Mouse (Mus musculus): Measurements from ENCODE around the gene Pde4d. TPM values are rescaled to one million over a fixed set of nuclear protein-coding genes. Genes with fewer than 3 reads are reported as not detected.

The Pde4d gene
- polyA plus RNA-seq, 1 experiment from 2014 or later = 13.0 TPM

GRCm38 (mm10) chr13:108524548-108524947, 74.8 kb downstream of the Pde4d start:
- Histone ChIP-seq H3K4me3 (ENCODE audit: low read depth, low read length) (no peak overlapping the region), H3K36me3 (ENCODE audit: control insufficient read depth, insufficient read depth, low read length) (no peaks in the 10 kb centered on the region), H3K9me3 (ENCODE audit: control insufficient read depth, low read length) (no peaks in the 10 kb centered on the region), H3K4me2 (replicated peaks; ENCODE audit: low read depth) (no peak overlapping the region), H3K9ac (ENCODE audit: low read length) (no peak overlapping the region), H3K27me3 (ENCODE audit: control insufficient read depth, insufficient read depth, low read length) (no peaks in the 10 kb centered on the region), H3K27ac (replicated peaks) (no peak overlapping the region), H3K4me1 (replicated peaks; ENCODE audit: control insufficient read depth, insufficient read depth) (no peaks in the 10 kb centered on the region)
- no peak for DNase-seq (ENCODE audit: low spot score)
- TF ChIP-seq EP300 (optimal IDR thresholded peaks at IDR 0.05) (no peak), CTCF (IDR thresholded peaks at IDR 0.05; ENCODE audit: low read depth) (no peak)
- WGBS = 78% methylated on average over 4 of the region's 4 CpGs
- no peak for ATAC-seq (ENCODE audit: low FRiP score, low TSS enrichment)

GRCm38 (mm10) chr13:108524969-108525368, 75.2 kb downstream of the Pde4d start:
- H3K4me3 ChIP-seq (ENCODE audit: low read depth, low read length) = no peak overlapping the region
- 66% methylated on average over 6 of the region's 6 CpGs for WGBS

GRCm38 (mm10) chr13:108526258-108527007, 76.7 kb downstream of the Pde4d start:
- Histone ChIP-seq H3K27ac (replicated peaks) (no peak overlapping the region), H3K4me3 (ENCODE audit: low read depth, low read length) (no peak overlapping the region), H3K4me1 (replicated peaks; ENCODE audit: control insufficient read depth, insufficient read depth) (no peaks in the 10 kb centered on the region), H3K27me3 (ENCODE audit: control insufficient read depth, insufficient read depth, low read length) (no peaks in the 10 kb centered on the region), H3K9me3 (ENCODE audit: control insufficient read depth, low read length) (no peaks in the 10 kb centered on the region), H3K36me3 (ENCODE audit: control insufficient read depth, insufficient read depth, low read length) (no peaks in the 10 kb centered on the region), H3K4me2 (replicated peaks; ENCODE audit: low read depth) (no peak overlapping the region), H3K9ac (ENCODE audit: low read length) (no peak overlapping the region)
- TF ChIP-seq CTCF (IDR thresholded peaks at IDR 0.05; ENCODE audit: low read depth) = no peak
- no peak for TF ChIP-seq EP300 (optimal IDR thresholded peaks at IDR 0.05)
- 76% methylated on average over 13 of the region's 13 CpGs for WGBS
- DNase-seq (ENCODE audit: low spot score) (no peak), ATAC-seq (ENCODE audit: low FRiP score, low TSS enrichment) (no peak)

More at GRCm38 (mm10) chr13:108524969-108525368, 75.2 kb downstream of the Pde4d start:
- Histone ChIP-seq H3K9ac (ENCODE audit: low read length) (no peak overlapping the region), H3K27me3 (ENCODE audit: control insufficient read depth, insufficient read depth, low read length) (no peaks in the 10 kb centered on the region), H3K4me1 (replicated peaks; ENCODE audit: control insufficient read depth, insufficient read depth) (no peaks in the 10 kb centered on the region), H3K9me3 (ENCODE audit: control insufficient read depth, low read length) (no peaks in the 10 kb centered on the region), H3K4me2 (replicated peaks; ENCODE audit: low read depth) (no peak overlapping the region), H3K36me3 (ENCODE audit: control insufficient read depth, insufficient read depth, low read length) (no peaks in the 10 kb centered on the region), H3K27ac (replicated peaks) (no peak overlapping the region)
- TF ChIP-seq EP300 (optimal IDR thresholded peaks at IDR 0.05) = no peak
- TF ChIP-seq CTCF (IDR thresholded peaks at IDR 0.05; ENCODE audit: low read depth) = no peak
- DNase-seq (ENCODE audit: low spot score) = no peak
- no peak for ATAC-seq (ENCODE audit: low FRiP score, low TSS enrichment)

- Histone ChIP-seq H3K4me2 (replicated peaks; ENCODE audit: low read depth) (no peak overlapping the region), H3K9me3 (ENCODE audit: control insufficient read depth, low read length) (no peaks in the 10 kb centered on the region), H3K27me3 (ENCODE audit: control insufficient read depth, insufficient read depth, low read length) (no peaks in the 10 kb centered on the region), H3K4me3 (ENCODE audit: low read depth, low read length) (no peak overlapping the region), H3K4me1 (replicated peaks; ENCODE audit: control insufficient read depth, insufficient read depth) (no peaks in the 10 kb centered on the region), H3K36me3 (ENCODE audit: control insufficient read depth, insufficient read depth, low read length) (no peaks in the 10 kb centered on the region), H3K9ac (ENCODE audit: low read length) (no peak overlapping the region), H3K27ac (replicated peaks) (no peak overlapping the region)
- 77% methylated on average over 7 of the region's 7 CpGs for WGBS
- DNase-seq (ENCODE audit: low spot score) = no peak
- no peak for TF ChIP-seq EP300 (optimal IDR thresholded peaks at IDR 0.05)
- TF ChIP-seq CTCF (IDR thresholded peaks at IDR 0.05; ENCODE audit: low read depth) = no peak
- no peak for ATAC-seq (ENCODE audit: low FRiP score, low TSS enrichment)
Measured at GRCm38 (mm10) chr13:108527090-108527770, 77.5 kb downstream of the Pde4d start.

GRCm38 (mm10) chr13:108528343-108528742, 78.6 kb downstream of the Pde4d start:
- H3K4me1 ChIP-seq (replicated peaks; ENCODE audit: control insufficient read depth, insufficient read depth) = no peaks in the 10 kb centered on the region
- no peak overlapping the region for H3K9ac ChIP-seq (ENCODE audit: low read length)
- H3K4me2 ChIP-seq (replicated peaks; ENCODE audit: low read depth) = no peak overlapping the region
- TF ChIP-seq EP300 (optimal IDR thresholded peaks at IDR 0.05) = no peak
- no peak for TF ChIP-seq CTCF (IDR thresholded peaks at IDR 0.05; ENCODE audit: low read depth)
- no peak for ATAC-seq (ENCODE audit: low FRiP score, low TSS enrichment)
- H3K4me3 ChIP-seq (ENCODE audit: low read depth, low read length) = no peak overlapping the region
- DNase-seq (ENCODE audit: low spot score) = no peak
- no peaks in the 10 kb centered on the region for H3K36me3 ChIP-seq (ENCODE audit: control insufficient read depth, insufficient read depth, low read length)
- H3K9me3 ChIP-seq (ENCODE audit: control insufficient read depth, low read length) = no peaks in the 10 kb centered on the region
- no peaks in the 10 kb centered on the region for H3K27me3 ChIP-seq (ENCODE audit: control insufficient read depth, insufficient read depth, low read length)
- no peak overlapping the region for H3K27ac ChIP-seq (replicated peaks)
- 75% methylated on average over 1 of the region's 1 CpGs for WGBS

GRCm38 (mm10) chr13:108532875-108533274, 83.1 kb downstream of the Pde4d start:
- no peak for DNase-seq (ENCODE audit: low spot score)
- Histone ChIP-seq H3K9ac (ENCODE audit: low read length) (no peak overlapping the region), H3K9me3 (ENCODE audit: control insufficient read depth, low read length) (no peaks in the 10 kb centered on the region), H3K4me3 (ENCODE audit: low read depth, low read length) (no peak overlapping the region), H3K4me2 (replicated peaks; ENCODE audit: low read depth) (no peak overlapping the region), H3K36me3 (ENCODE audit: control insufficient read depth, insufficient read depth, low read length) (no peaks in the 10 kb centered on the region), H3K27ac (replicated peaks) (no peak overlapping the region), H3K4me1 (replicated peaks; ENCODE audit: control insufficient read depth, insufficient read depth) (no peaks in the 10 kb centered on the region), H3K27me3 (ENCODE audit: control insufficient read depth, insufficient read depth, low read length) (no peaks in the 10 kb centered on the region)
- 92% methylated on average over 1 of the region's 1 CpGs for WGBS
- no peak for TF ChIP-seq EP300 (optimal IDR thresholded peaks at IDR 0.05)
- TF ChIP-seq CTCF (IDR thresholded peaks at IDR 0.05; ENCODE audit: low read depth) = no peak
- no peak for ATAC-seq (ENCODE audit: low FRiP score, low TSS enrichment)

All from stomach, postnatal 0 days (tissue).